Mouse (Mus musculus) limb, embryonic 14.5 days (tissue): ENCODE data around the gene Npl. TPM values are rescaled to one million over a fixed set of nuclear protein-coding genes. Genes with fewer than 3 reads are reported as not detected.
"Not testable (repeated sequence)": the region's sequence is repeated elsewhere in the genome, so short reads cannot be mapped to it uniquely, and the experiment has no call there.

Experiments
- ATAC-seq: fragments of 200-750 bp; cut with Nextera tagmentation; 2 replicates; pipeline ENCODE4 v1.8.0; 2017; ENCODE audit warnings: low read depth, moderate number of reproducible peaks, moderate TSS enrichment; ENCODE audit not compliant: low FRiP score
- DNase-seq: peaks from one replicate; pipeline ENCODE4 v3.0.0-alpha.2; 2015; ENCODE audit warnings: low spot score
- H3K27ac ChIP-seq: fragments of 300-500 bp; sonication (generic); replicated peaks from 2 replicates; pipeline ENCODE4 v1.5.1; 2014; ENCODE audit warnings: low read depth, mild to moderate bottlenecking, low read length, moderate library complexity, mixed read lengths
- H3K27me3 ChIP-seq: fragments of 300-500 bp; sonication (generic); 2 replicates; pipeline ENCODE4 v1.6.1; 2014; ENCODE audit warnings: low read length, mixed read lengths; ENCODE audit not compliant: control insufficient read depth, insufficient read depth
- H3K36me3 ChIP-seq: fragments of 300-500 bp; sonication (generic); 2 replicates; pipeline ENCODE4 v1.6.1; 2014; ENCODE audit warnings: mild to moderate bottlenecking, low read length, moderate library complexity, mixed read lengths; ENCODE audit not compliant: control insufficient read depth, insufficient read depth
- H3K4me1 ChIP-seq: fragments of 300-500 bp; sonication (generic); 2 replicates; pipeline ENCODE4 v1.6.1; 2014; ENCODE audit warnings: antibody characterized with exemption, low read length, mixed read lengths; ENCODE audit not compliant: control insufficient read depth, insufficient read depth
- H3K4me2 ChIP-seq: fragments of 300-500 bp; sonication (generic); replicated peaks from 2 replicates; pipeline ENCODE4 v1.6.1; 2014; ENCODE audit warnings: low read depth, mild to moderate bottlenecking, low read length, moderate library complexity; ENCODE audit not compliant: severe bottlenecking
- H3K4me3 ChIP-seq: fragments of 300-500 bp; sonication (generic); replicated peaks from 2 replicates; pipeline ENCODE4 v1.5.1; 2014; ENCODE audit warnings: low read length
- H3K9ac ChIP-seq: fragments of 300-500 bp; sonication (generic); 2 replicates; pipeline ENCODE4 v1.6.1; 2014; ENCODE audit warnings: mild to moderate bottlenecking, low read depth, low read length, moderate library complexity; ENCODE audit not compliant: severe bottlenecking
- H3K9me3 ChIP-seq: fragments of 300-500 bp; sonication (generic); 2 replicates; pipeline ENCODE4 v1.6.1; 2016; ENCODE audit warnings: low read length; ENCODE audit not compliant: control insufficient read depth
- POLR2A ChIP-seq: fragments of 200-500 bp; IDR thresholded peaks from 2 replicates; pipeline ENCODE4 v1.8.0; 2012; ENCODE audit warnings: inconsistent platforms, mild to moderate bottlenecking, moderate library complexity, borderline replicate concordance; ENCODE audit not compliant: insufficient read depth, insufficient read length; ENCODE audit errors: extremely low read depth
- WGBS: fragments of 180-500 bp; shearing (Covaris S2); extraction: QIAGEN DNeasy Blood & Tissue Kit; methylation state at CpG from one replicate; pipeline ENCODE4 v1.1.7; 2014; 5-methylcytosine and 5-hydroxymethylcytosine counted together
- polyA plus RNA-seq, 2 experiments: library from polyadenylated mRNA; depleted of rRNA in 1 of 2; stranded (reverse) in 1 of 2; unstranded in 1 of 2; fragments of >200 nt; fragmentation: Nextera tagmentation in 1 of 2; extraction: Ambion mirVana in 1 of 2; gene quantifications; 2 replicates each; pipeline versions ENCODE4 v1.2.1 to v1.2.3; 2012 to 2014

Npl gene
- polyA plus RNA-seq, 2 experiments = 7.1 to 12.9 TPM

DNA sequence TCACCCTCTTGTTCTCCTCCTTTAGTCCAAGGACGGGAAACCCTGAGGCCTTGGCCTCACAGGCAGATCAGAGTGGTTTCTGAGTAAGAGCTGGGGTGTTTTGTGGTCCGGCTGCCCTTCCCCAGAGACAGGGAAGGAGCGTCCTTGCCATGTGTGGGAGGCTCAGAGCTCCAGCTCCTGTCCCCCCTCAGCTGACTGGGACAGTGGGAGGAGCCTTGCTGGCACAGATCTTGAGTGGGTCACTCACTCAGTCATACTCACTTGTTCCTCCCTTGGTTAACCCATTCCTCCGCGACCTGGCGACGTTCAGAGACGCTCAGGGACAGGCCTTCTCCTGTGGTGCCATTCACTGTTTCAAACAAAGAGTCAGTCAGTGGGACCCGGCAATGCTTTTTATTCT, 14.2 kb downstream of the Npl start:
- no peak for ATAC-seq

GRCm38 (mm10) chr1:153532896-153533295, 16.9 kb downstream of the Npl start:
- DNase-seq, H3K27me3 ChIP-seq, ATAC-seq, H3K36me3 ChIP-seq, H3K9ac ChIP-seq, H3K4me3 ChIP-seq, H3K9me3 ChIP-seq: not testable (repeated sequence)
- H3K4me1 ChIP-seq = peaks cover 11% of the 10 kb centered on the region
- WGBS = 98% methylated on average over 3 of the region's 3 CpGs
- 0 out of 2 replicates have a peak overlapping the region, but pooled peaks have one; percentile 34 for H3K4me2 ChIP-seq
- H3K27ac ChIP-seq = peak overlapping the region; percentile 73

More for the DNA sequence above, 14.2 kb downstream of the Npl start:
- Histone ChIP-seq H3K4me3 (no peak overlapping the region), H3K27me3 (no peaks in the 10 kb centered on the region), H3K4me1 (peaks cover 11% of the 10 kb centered on the region), H3K4me2 (no peak overlapping the region), H3K9me3 (no peaks in the 10 kb centered on the region), H3K27ac (no peak overlapping the region), H3K36me3 (no peaks in the 10 kb centered on the region), H3K9ac (no peak overlapping the region)
- WGBS = 79% methylated on average over 9 of the region's 9 CpGs
- TF ChIP-seq POLR2A = no peak
- DNase-seq = no peak

DNA sequence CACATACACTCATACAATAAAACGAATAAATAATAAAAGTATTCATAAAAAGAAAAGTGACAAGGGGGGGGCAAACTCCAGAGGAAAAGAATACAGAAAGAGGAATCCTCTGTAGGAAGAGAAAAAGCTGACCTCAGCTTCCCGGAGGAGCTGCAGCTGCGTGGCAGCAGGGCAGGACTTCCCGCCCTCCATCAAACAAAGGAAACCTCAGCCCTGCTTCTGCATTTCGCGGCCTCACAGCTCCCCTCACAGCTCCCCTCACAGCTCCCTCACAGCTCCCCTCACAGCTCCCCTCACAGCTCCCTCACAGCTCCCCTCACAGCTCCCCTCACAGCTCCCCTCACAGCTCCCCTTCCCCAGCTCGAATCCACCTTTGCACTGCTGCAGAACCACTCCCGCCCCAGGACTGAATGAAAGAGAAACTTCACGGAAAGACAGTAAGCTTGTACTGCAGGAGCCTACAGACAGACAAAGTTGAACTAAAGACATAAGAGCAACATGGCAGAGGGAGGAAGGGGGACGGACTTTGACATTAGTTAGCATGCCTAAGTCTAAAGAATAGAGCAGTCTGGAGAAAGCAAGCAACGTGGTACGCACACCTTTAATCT, 17.5 kb downstream of the Npl start:
- H3K4me3 ChIP-seq = no peak overlapping the region
- peak overlapping the region; percentile 41 for H3K9ac ChIP-seq
- DNase-seq (peak; percentile 64), ATAC-seq (peak; percentile 82; the same call in 1 of the 2 replicates)
- H3K4me1 ChIP-seq = peaks cover 11% of the 10 kb centered on the region
- peak overlapping the region; percentile 73 for H3K27ac ChIP-seq
- TF ChIP-seq POLR2A = peak; percentile 56; the same call in 1 of the 2 replicates
- 22% methylated on average over 12 of the region's 12 CpGs for WGBS
- peak overlapping the region; percentile 34; the same call in 1 of the 2 replicates for H3K4me2 ChIP-seq
- H3K27me3 ChIP-seq = no peaks in the 10 kb centered on the region
- H3K36me3 ChIP-seq = no peaks in the 10 kb centered on the region
- H3K9me3 ChIP-seq = no peaks in the 10 kb centered on the region

DNA sequence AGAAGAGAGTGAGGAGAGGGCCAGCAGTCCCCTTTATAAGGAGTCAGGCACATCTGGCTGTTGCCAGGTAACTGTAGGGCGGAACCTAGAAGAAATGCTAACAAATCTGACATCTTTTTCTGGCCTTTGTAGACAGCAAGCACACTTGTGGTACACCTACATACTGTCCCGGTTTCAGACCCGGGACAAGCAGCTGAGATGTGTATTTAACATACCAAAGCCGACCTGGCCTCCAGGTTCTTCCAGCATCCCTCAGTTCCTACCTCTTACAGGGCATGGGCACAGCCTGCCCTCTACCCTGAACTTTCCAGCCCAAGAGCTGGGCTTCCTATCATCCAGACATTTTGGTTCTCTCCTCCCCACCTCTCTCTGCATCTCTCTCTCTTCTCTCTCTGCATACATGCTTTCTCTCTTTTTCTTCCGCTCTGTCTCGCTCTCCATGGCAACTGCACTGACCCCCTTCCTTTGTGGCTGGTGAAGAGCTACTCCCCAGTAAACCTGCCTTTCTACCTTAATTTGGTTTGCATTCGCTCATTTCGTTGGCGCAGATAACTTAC, 18.1 kb downstream of the Npl start:
- Histone ChIP-seq H3K27ac (peak overlapping the region; percentile 73), H3K4me2 (peak overlapping the region; percentile 34; the same call in 1 of the 2 replicates), H3K4me1 (peaks cover 11% of the 10 kb centered on the region), H3K9me3 (no peaks in the 10 kb centered on the region), H3K36me3 (no peaks in the 10 kb centered on the region), H3K4me3 (no peak overlapping the region), H3K9ac (peak overlapping the region; percentile 35; the same call in 1 of the 2 replicates), H3K27me3 (no peaks in the 10 kb centered on the region)
- TF ChIP-seq POLR2A = no peak
- ATAC-seq (peak; percentile 24; the same call in 1 of the 2 replicates), DNase-seq (no peak)
- WGBS = 29% methylated on average over 9 of the region's 9 CpGs

GRCm38 (mm10) chr1:153522116-153522515, 27.7 kb downstream of the Npl start:
- Histone ChIP-seq H3K4me1 (no peaks in the 10 kb centered on the region), H3K9me3 (no peaks in the 10 kb centered on the region), H3K36me3 (no peaks in the 10 kb centered on the region), H3K4me2 (no peak overlapping the region), H3K27me3 (no peaks in the 10 kb centered on the region), H3K9ac (no peak overlapping the region), H3K27ac (no peak overlapping the region), H3K4me3 (no peak overlapping the region)
- DNase-seq = no peak
- no peak for TF ChIP-seq POLR2A
- ATAC-seq = no peak
- WGBS = 41% methylated on average over 3 of the region's 3 CpGs
